Mouse (Mus musculus) liver, adult 2 months (tissue): ENCODE measurements around the gene Egflam.

ENCODE experiments used
- CTCF ChIP-seq: fragments of 200-500 bp; IDR thresholded peaks from 2 replicates; pipeline ENCODE4 v1.5.1; 2011; ENCODE audit warnings: low read depth, low read length, control low read depth
- POLR2A ChIP-seq: fragments of 200-500 bp; IDR thresholded peaks from 2 replicates; pipeline ENCODE4 v1.6.1; 2011; ENCODE audit warnings: low read length, control low read depth; ENCODE audit not compliant: insufficient read depth; ENCODE audit errors: extremely low read depth

- TF ChIP-seq CTCF (no peak), POLR2A (no peak)
These were observed 192.1 kb downstream of the Egflam start for GRCm38 (mm10) chr15:7206110-7206509.
